Mouse (Mus musculus) gastrocnemius, postnatal 36 days (tissue): ENCODE data around the gene Phldb3. TPM values are rescaled to one million over a fixed set of nuclear protein-coding genes. Genes with fewer than 3 reads are reported as not detected.
"Not testable (repeated sequence)": the region's sequence is repeated elsewhere in the genome, so short reads cannot be mapped to it uniquely, and the experiment has no call there.

Source experiments
- DNase-seq, 2 experiments: peaks; one replicate each; pipeline ENCODE4 v3.0.0; 2022
- intact Hi-C: fragments of 180-260 bp; cut with DNase I; formaldehyde crosslinking; loops from one replicate; pipeline ENCODE4 v1.15.1; 2025
- total RNA-seq, 2 experiments: library from RNA; stranded (reverse); gene quantifications; 2 replicates each; pipeline ENCODE4 v1.2.3; 2021

Gene Phldb3
- total RNA-seq, 2 experiments from 2014 or later = 0.30 to 0.66 TPM

- peak; percentile 65 to 67 for DNase-seq
- intact Hi-C loops = no loop called here
Observed at GRCm38 (mm10) chr7:24593621-24594308, 16.8 kb upstream of the Phldb3 start.

- DNase-seq = no peak
- intact Hi-C loops = no loop called here
Observed at GRCm38 (mm10) chr7:24594309-24594803, 16.2 kb upstream of the Phldb3 start.

GRCm38 (mm10) chr7:24595464-24595863, 15.1 kb upstream of the Phldb3 start:
- no peak for DNase-seq
- intact Hi-C loops = no loop called here

- intact Hi-C loops = no loop called here
- no peak for DNase-seq
Observed at GRCm38 (mm10) chr7:24598121-24598520, 12.4 kb upstream of the Phldb3 start.

- intact Hi-C loops = loop anchor here (2.0 kb wide), 2 partner anchors 43 to 53 kb away; no protein-coding TSS in a partner anchor
Observed at GRCm38 (mm10) chr7:24599211-24600067, 11.1 kb upstream of the Phldb3 start.

GRCm38 (mm10) chr7:24600941-24601597, 9.5 kb upstream of the Phldb3 start:
- peak; percentile 89 to 96 for DNase-seq
- intact Hi-C loops = loop anchor here (2.0 kb wide), 2 partner anchors 42 to 52 kb away; no protein-coding TSS in a partner anchor

More at GRCm38 (mm10) chr7:24599211-24600067, 11.1 kb upstream of the Phldb3 start:
- no peak for DNase-seq

- no peak for DNase-seq
- intact Hi-C loops = no loop called here
Observed at GRCm38 (mm10) chr7:24605561-24605960, 5.0 kb upstream of the Phldb3 start.

GRCm38 (mm10) chr7:24606046-24606445, 4.5 kb upstream of the Phldb3 start:
- intact Hi-C loops = no loop called here
- no peak for DNase-seq

GRCm38 (mm10) chr7:24608017-24608416, 2.5 kb upstream of the Phldb3 start:
- DNase-seq = peak in 1 of 2 experiments; percentile 31
- intact Hi-C loops = no loop called here

GRCm38 (mm10) chr7:24608561-24608960, 2.0 kb upstream of the Phldb3 start:
- no peak for DNase-seq
- intact Hi-C loops = no loop called here

- intact Hi-C loops = no loop called here
- peak; percentile 85 to 88 for DNase-seq
Observed at GRCm38 (mm10) chr7:24610879-24611494, 424 bp downstream of the Phldb3 start.

- DNase-seq = no peak
- intact Hi-C loops = no loop called here
Observed at GRCm38 (mm10) chr7:24611709-24612108, 1.1 kb downstream of the Phldb3 start.

GRCm38 (mm10) chr7:24612308-24612910, 1.8 kb downstream of the Phldb3 start:
- intact Hi-C loops = no loop called here

GRCm38 (mm10) chr7:24614816-24615215, 4.3 kb downstream of the Phldb3 start:
- DNase-seq = no peak
- intact Hi-C loops = no loop called here

More at GRCm38 (mm10) chr7:24612308-24612910, 1.8 kb downstream of the Phldb3 start:
- no peak for DNase-seq

- no peak for DNase-seq
- intact Hi-C loops = no loop called here
Observed at GRCm38 (mm10) chr7:24617763-24618162, 7.2 kb downstream of the Phldb3 start.

GRCm38 (mm10) chr7:24618374-24618773, 7.8 kb downstream of the Phldb3 start:
- intact Hi-C loops, DNase-seq: not testable (repeated sequence)

- intact Hi-C loops = no loop called here
- no peak for DNase-seq
Observed at GRCm38 (mm10) chr7:24619671-24620397, 9.3 kb downstream of the Phldb3 start.

- no peak for DNase-seq
- intact Hi-C loops = no loop called here
Observed at GRCm38 (mm10) chr7:24621193-24621592, 10.6 kb downstream of the Phldb3 start.

- no peak for DNase-seq
- intact Hi-C loops = no loop called here
Observed at GRCm38 (mm10) chr7:24622967-24623366, 12.4 kb downstream of the Phldb3 start.
